Comparison of ENCODE assay signal across 24 mouse cellular contexts in the genomic region with DNA sequence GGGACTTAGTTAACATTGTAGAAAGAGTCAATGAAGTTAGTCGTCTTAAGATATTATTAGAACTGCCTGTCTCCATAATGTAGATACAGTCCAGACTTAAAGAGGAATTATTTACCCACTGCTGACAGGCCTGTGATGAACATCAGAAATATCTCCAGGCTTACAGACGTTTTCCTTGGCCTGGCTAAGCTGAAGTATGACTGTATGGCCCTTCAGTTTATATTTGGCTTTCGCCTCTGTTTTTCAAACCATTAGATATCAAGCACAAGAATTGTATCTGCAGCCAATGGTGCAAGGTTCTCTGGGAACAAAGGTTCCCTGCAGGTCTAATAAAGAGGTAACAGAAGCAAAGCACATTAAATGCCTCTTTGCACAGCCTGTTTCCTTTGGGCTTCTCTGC.
DNase-seq lines count a peak whose midpoint lies in the region; ATAC-seq lines count a peak whose summit lies in the region.
"Had no signal": no experiment of that assay in that cellular context is flagged by ENCODE, and none has a peak within 500 bp of the region (broad histone marks: within the 10 kb centered on the region; RNA-seq: fewer than 3 reads in every experiment).

No protein-coding gene starts in this region.

- WGBS in heart, embryonic 13.5 days: 32% methylated on average over 3 of the region's 3 CpGs
- WGBS in heart, embryonic 16.5 days: 35% methylated on average over 3 of the region's 3 CpGs
- WGBS in heart, embryonic 10.5 days: 50% methylated on average over 3 of the region's 3 CpGs

- no peaks in the 10 kb centered on the region for H3K27me3 ChIP-seq in heart, embryonic 13.5 days (replicated peaks)
- no peaks in the 10 kb centered on the region for H3K27me3 ChIP-seq in heart, embryonic 16.5 days (ENCODE audit: control insufficient read depth, insufficient read depth, low read length)
- no peaks in the 10 kb centered on the region for H3K27me3 ChIP-seq in heart, embryonic 10.5 days (ENCODE audit: insufficient read depth, poor library complexity, severe bottlenecking)
- H3K27me3 ChIP-seq: forebrain, embryonic 13.5 days; Patski had no signal

- no peak overlapping the region for H3K4me2 ChIP-seq in heart, embryonic 13.5 days
- H3K4me2 ChIP-seq in heart, embryonic 16.5 days (ENCODE audit: low read depth, low read length): no peak overlapping the region
- H3K4me2 ChIP-seq: forebrain, embryonic 13.5 days; hindbrain, embryonic 14.5 days had no signal

- H3K9me3 ChIP-seq in heart, embryonic 13.5 days: peaks cover 1% of the 10 kb centered on the region; the same call in 1 of the 2 replicates
- no peaks in the 10 kb centered on the region for H3K9me3 ChIP-seq in heart, embryonic 16.5 days (replicated peaks; ENCODE audit: control insufficient read depth, low read length)
- H3K9me3 ChIP-seq in heart, embryonic 10.5 days: no peaks in the 10 kb centered on the region
- H3K9me3 ChIP-seq: forebrain, embryonic 10.5 days; forebrain, embryonic 13.5 days had no signal

- peak overlapping the region; percentile 72 for H3K27ac ChIP-seq in heart, embryonic 13.5 days (replicated peaks)
- peak overlapping the region; percentile 44 for H3K27ac ChIP-seq in heart, embryonic 16.5 days (ENCODE audit: low read length)
- no peak overlapping the region for H3K27ac ChIP-seq in heart, embryonic 10.5 days
- H3K27ac ChIP-seq: forebrain, embryonic 10.5 days; forebrain, embryonic 13.5 days; hindbrain, embryonic 14.5 days; hindbrain, postnatal 0 days had no signal

- no peak overlapping the region for H3K4me3 ChIP-seq in heart, embryonic 13.5 days
- H3K4me3 ChIP-seq in heart, embryonic 16.5 days (ENCODE audit: low read length): no peak overlapping the region
- no peak overlapping the region for H3K4me3 ChIP-seq in heart, embryonic 10.5 days
- H3K4me3 ChIP-seq: forebrain, embryonic 10.5 days; forebrain, embryonic 13.5 days had no signal

- H3K4me1 ChIP-seq in heart, embryonic 13.5 days: peaks cover 5% of the 10 kb centered on the region; the same call in 1 of the 2 replicates
- no peaks in the 10 kb centered on the region for H3K4me1 ChIP-seq in heart, embryonic 16.5 days (ENCODE audit: control insufficient read depth, insufficient read depth, low read length)
- H3K4me1 ChIP-seq in heart, embryonic 10.5 days: no peaks in the 10 kb centered on the region

- no peaks in the 10 kb centered on the region for H3K36me3 ChIP-seq in heart, embryonic 13.5 days
- H3K36me3 ChIP-seq in heart, embryonic 16.5 days (ENCODE audit: control insufficient read depth, insufficient read depth): no peaks in the 10 kb centered on the region
- no peaks in the 10 kb centered on the region for H3K36me3 ChIP-seq in heart, embryonic 10.5 days
- H3K36me3 ChIP-seq: forebrain, embryonic 10.5 days had no signal

- no peak overlapping the region for H3K9ac ChIP-seq in heart, embryonic 13.5 days
- no peak overlapping the region for H3K9ac ChIP-seq in heart, embryonic 16.5 days (ENCODE audit: low read length)
- H3K9ac ChIP-seq: forebrain, embryonic 13.5 days; hindbrain, embryonic 14.5 days had no signal

- ATAC-seq in heart, embryonic 13.5 days (ENCODE audit: extremely low read depth, insufficient number of reproducible peaks, low FRiP score, low TSS enrichment): no peak
- ATAC-seq in heart, embryonic 16.5 days (replicated peaks; ENCODE audit: extremely low read depth, insufficient read depth, low FRiP score): peak; percentile 49; the same call in 1 of the 2 replicates
- ATAC-seq: forebrain, embryonic 13.5 days; forebrain, embryonic 16.5 days; hindbrain, postnatal 0 days; inflammation-experienced regulatory T-cells, adult 6 months; intestine, embryonic 16.5 days; Patski had no signal

- DNase-seq in heart, postnatal 4 days: no peak
- DNase-seq in heart, embryonic 10.5 days (ENCODE audit: low spot score): no peak
- peak; percentile 14 for DNase-seq in adipocyte (ENCODE audit: low spot score)
- DNase-seq in layer of hippocampus, adult 18-20 months (ENCODE audit: low spot score in 2 of 2): no peak
- DNase-seq: adrenal gland, adult 2 months; adrenal gland, postnatal 14 days; cerebellum, adult 11-12 months; cerebellum, adult 9-10 months; cerebellum, postnatal 14 days; gastrocnemius, postnatal 10 days; gastrocnemius, postnatal 36 days; heart, postnatal 10 days; kidney, adult 18-20 months; kidney, adult 9 months had no signal
